Mouse (Mus musculus) embryonic facial prominence, embryonic 11.5 days (tissue): Measurements from ENCODE around the gene Mthfr. TPM values are rescaled to one million over a fixed set of nuclear protein-coding genes. Genes with fewer than 3 reads are reported as not detected.

Experiments used
- ATAC-seq: fragments of 200-750 bp; cut with Nextera tagmentation; replicated peaks from 2 replicates; pipeline ENCODE4 v1.8.0; 2017; ENCODE audit warnings: low read depth; ENCODE audit not compliant: insufficient number of reproducible peaks, low FRiP score, low TSS enrichment
- DNase-seq: peaks from one replicate; pipeline ENCODE4 v3.0.0-alpha.2; 2015; ENCODE audit warnings: low spot score
- H3K27ac ChIP-seq: fragments of 300-500 bp; sonication (generic); replicated peaks from 2 replicates; pipeline ENCODE4 v1.5.1; 2014; ENCODE audit warnings: mild to moderate bottlenecking, low read depth, low read length, control low read depth
- H3K27me3 ChIP-seq: fragments of 300-500 bp; sonication (generic); 2 replicates; pipeline ENCODE4 v1.6.1; 2014; ENCODE audit warnings: mild to moderate bottlenecking, low read length, moderate library complexity, mixed read lengths; ENCODE audit not compliant: control insufficient read depth, insufficient read depth
- H3K36me3 ChIP-seq: fragments of 300-500 bp; sonication (generic); replicated peaks from 2 replicates; pipeline ENCODE4 v1.6.1; 2014; ENCODE audit warnings: low read depth, mild to moderate bottlenecking, low read length, moderate library complexity, mixed read lengths; ENCODE audit not compliant: control insufficient read depth, insufficient read depth
- H3K4me1 ChIP-seq: fragments of 300-500 bp; sonication (generic); 2 replicates; pipeline ENCODE4 v1.6.1; 2014; ENCODE audit warnings: low read length, mixed read lengths; ENCODE audit not compliant: control insufficient read depth, insufficient read depth
- H3K4me2 ChIP-seq: fragments of 300-500 bp; sonication (generic); 2 replicates; pipeline ENCODE4 v1.6.1; 2014; ENCODE audit warnings: low read depth, mild to moderate bottlenecking, control low read depth, low read length, moderate library complexity
- H3K4me3 ChIP-seq: fragments of 300-500 bp; sonication (generic); 2 replicates; pipeline ENCODE4 v1.5.1; 2014; ENCODE audit warnings: low read depth, low read length, control low read depth
- H3K9ac ChIP-seq: fragments of 300-500 bp; sonication (generic); replicated peaks from 2 replicates; pipeline ENCODE4 v1.6.1; 2014; ENCODE audit warnings: mild to moderate bottlenecking, control low read depth, low read length
- H3K9me3 ChIP-seq: fragments of 300-500 bp; sonication (generic); replicated peaks from 2 replicates; pipeline ENCODE4 v1.6.1; 2016; ENCODE audit warnings: mild to moderate bottlenecking, low read length, inconsistent platforms, mixed read lengths; ENCODE audit not compliant: control insufficient read depth
- WGBS: fragments of 180-500 bp; shearing (Covaris S2); extraction: QIAGEN DNeasy Blood & Tissue Kit; methylation state at CpG from one replicate; pipeline ENCODE4 v1.1.7; 2014; 5-methylcytosine and 5-hydroxymethylcytosine counted together
- polyA plus RNA-seq: library from polyadenylated mRNA; unstranded; fragments of >200 nt; fragmentation: Nextera tagmentation; extraction: Ambion mirVana; gene quantifications from 2 replicates; pipeline ENCODE4 v1.2.1, GENCODE M21; 2014

Gene Mthfr
- polyA plus RNA-seq, 1 experiment from 2014 or later = 13.5 TPM

- Histone ChIP-seq H3K4me2 (no peak overlapping the region), H3K4me1 (peaks cover 3% of the 10 kb centered on the region; the same call in 1 of the 2 replicates), H3K27me3 (no peaks in the 10 kb centered on the region), H3K36me3 (no peaks in the 10 kb centered on the region), H3K9me3 (no peaks in the 10 kb centered on the region), H3K9ac (no peak overlapping the region), H3K27ac (no peak overlapping the region), H3K4me3 (no peak overlapping the region)
- ATAC-seq (no peak), DNase-seq (peak; percentile 75)
- 48% methylated on average over 12 of the region's 12 CpGs for WGBS
Measured at GRCm38 (mm10) chr4:148082257-148083044, 43.6 kb downstream of the Mthfr start.

GRCm38 (mm10) chr4:148083176-148083899 lies 44.5 kb downstream of the Mthfr start:
- H3K27ac ChIP-seq = no peak overlapping the region
- ATAC-seq = no peak
- DNase-seq = no peak
- peaks cover 3% of the 10 kb centered on the region; the same call in 1 of the 2 replicates for H3K4me1 ChIP-seq
- H3K4me3 ChIP-seq = no peak overlapping the region
- H3K36me3 ChIP-seq = no peaks in the 10 kb centered on the region
- no peak overlapping the region for H3K4me2 ChIP-seq
- H3K27me3 ChIP-seq = no peaks in the 10 kb centered on the region
- H3K9me3 ChIP-seq = no peaks in the 10 kb centered on the region
- no peak overlapping the region for H3K9ac ChIP-seq
- 45% methylated on average over 21 of the region's 21 CpGs for WGBS

- H3K4me1 ChIP-seq = peaks cover 3% of the 10 kb centered on the region; the same call in 1 of the 2 replicates
- no peak overlapping the region for H3K27ac ChIP-seq
- no peaks in the 10 kb centered on the region for H3K27me3 ChIP-seq
- DNase-seq (peak; percentile 37), ATAC-seq (no peak)
- H3K4me3 ChIP-seq = no peak overlapping the region
- H3K36me3 ChIP-seq = no peaks in the 10 kb centered on the region
- H3K9me3 ChIP-seq = no peaks in the 10 kb centered on the region
- no peak overlapping the region for H3K9ac ChIP-seq
- 4% methylated on average over 8 of the region's 8 CpGs for WGBS
- H3K4me2 ChIP-seq = no peak overlapping the region
Measured at GRCm38 (mm10) chr4:148084261-148084714, 45.4 kb downstream of the Mthfr start.

- ATAC-seq = no peak
- Histone ChIP-seq H3K9me3 (no peaks in the 10 kb centered on the region), H3K27ac (no peak overlapping the region), H3K36me3 (no peaks in the 10 kb centered on the region), H3K9ac (no peak overlapping the region), H3K4me3 (no peak overlapping the region), H3K27me3 (no peaks in the 10 kb centered on the region), H3K4me2 (no peak overlapping the region), H3K4me1 (peaks cover 3% of the 10 kb centered on the region; the same call in 1 of the 2 replicates)
- WGBS = 29% methylated on average over 10 of the region's 10 CpGs
- DNase-seq = no peak
Measured at GRCm38 (mm10) chr4:148085131-148085906, 46.4 kb downstream of the Mthfr start.

GRCm38 (mm10) chr4:148085907-148086305 lies 47.0 kb downstream of the Mthfr start:
- peaks cover 3% of the 10 kb centered on the region; the same call in 1 of the 2 replicates for H3K4me1 ChIP-seq
- no peak overlapping the region for H3K4me2 ChIP-seq
- H3K27ac ChIP-seq = no peak overlapping the region
- H3K27me3 ChIP-seq = no peaks in the 10 kb centered on the region
- H3K9ac ChIP-seq = no peak overlapping the region
- no peaks in the 10 kb centered on the region for H3K36me3 ChIP-seq
- no peak overlapping the region for H3K4me3 ChIP-seq
- no peaks in the 10 kb centered on the region for H3K9me3 ChIP-seq
- 69% methylated on average over 3 of the region's 3 CpGs for WGBS
- ATAC-seq (no peak), DNase-seq (no peak)

GRCm38 (mm10) chr4:148087091-148087906 lies 48.4 kb downstream of the Mthfr start:
- Histone ChIP-seq H3K4me3 (peak overlapping the region; percentile 75), H3K27ac (no peak overlapping the region), H3K9me3 (no peaks in the 10 kb centered on the region), H3K36me3 (no peaks in the 10 kb centered on the region), H3K27me3 (no peaks in the 10 kb centered on the region), H3K4me2 (peak overlapping the region; percentile 93), H3K4me1 (peaks cover 3% of the 10 kb centered on the region; the same call in 1 of the 2 replicates), H3K9ac (peak overlapping the region; percentile 79)
- no peak for DNase-seq
- 5% methylated on average over 30 of the region's 30 CpGs for WGBS
- peak; percentile 60 for ATAC-seq

- Histone ChIP-seq H3K27me3 (no peaks in the 10 kb centered on the region), H3K9ac (peak within 1 kb of the TSS; percentile 79), H3K36me3 (no peaks in the 10 kb centered on the region), H3K4me3 (peak within 1 kb of the TSS; percentile 75), H3K4me2 (peak within 1 kb of the TSS; percentile 93), H3K27ac (no peak within 1 kb of the TSS), H3K9me3 (no peaks in the 10 kb centered on the region), H3K4me1 (peaks cover 3% of the 10 kb centered on the region; the same call in 1 of the 2 replicates)
- ATAC-seq (peak; percentile 90), DNase-seq (peak; percentile 95)
- WGBS = 6% methylated on average over 34 of the region's 34 CpGs
Measured at GRCm38 (mm10) chr4:148087907-148088527, 49.1 kb downstream of the Mthfr start, which contains the start of gene Agtrap. Gene Agtrap, minus strand, starts transcription at chr4:148088031.
